Mouse (Mus musculus) forebrain, embryonic 12.5 days (tissue): Measurements from ENCODE around the gene Fam20b. TPM values are rescaled to one million over a fixed set of nuclear protein-coding genes. Genes with fewer than 3 reads are reported as not detected.
A peak's percentile ranks its signal among the peaks of the same experiment; 100 is the strongest.

ENCODE experiments used
- ATAC-seq: fragments of 200-750 bp; cut with Nextera tagmentation; 2 replicates; pipeline ENCODE4 v1.8.0; 2017; ENCODE audit warnings: moderate TSS enrichment; ENCODE audit not compliant: low FRiP score
- H3K27ac ChIP-seq: fragments of 300-500 bp; sonication (generic); 2 replicates; pipeline ENCODE4 v1.5.1; 2016; ENCODE audit warnings: mild to moderate bottlenecking
- H3K27me3 ChIP-seq: fragments of 300-500 bp; sonication (generic); 2 replicates; pipeline ENCODE4 v1.6.1; 2016; ENCODE audit warnings: mild to moderate bottlenecking
- H3K36me3 ChIP-seq: fragments of 300-500 bp; sonication (generic); replicated peaks from 2 replicates; pipeline ENCODE4 v1.6.1; 2016; ENCODE audit warnings: mild to moderate bottlenecking
- H3K4me1 ChIP-seq: fragments of 300-500 bp; sonication (generic); 2 replicates; pipeline ENCODE4 v1.6.1; 2016
- H3K4me2 ChIP-seq: fragments of 300-500 bp; sonication (generic); 2 replicates; pipeline ENCODE4 v1.6.1; 2016; ENCODE audit warnings: mild to moderate bottlenecking, moderate library complexity
- H3K4me3 ChIP-seq: fragments of 300-500 bp; sonication (generic); replicated peaks from 2 replicates; pipeline ENCODE4 v1.5.1; 2016; ENCODE audit warnings: mild to moderate bottlenecking
- H3K9ac ChIP-seq: fragments of 300-500 bp; sonication (generic); 2 replicates; pipeline ENCODE4 v1.6.1; 2016; ENCODE audit warnings: mild to moderate bottlenecking
- H3K9me3 ChIP-seq: fragments of 300-500 bp; sonication (generic); 2 replicates; pipeline ENCODE4 v1.6.1; 2016
- WGBS: fragments of 180-500 bp; shearing (Covaris S2); methylation state at CpG from one replicate; pipeline ENCODE4 v1.1.7; 2016; 5-methylcytosine and 5-hydroxymethylcytosine counted together
- polyA plus RNA-seq: library from polyadenylated mRNA; unstranded; fragments of >200 nt; fragmentation: Nextera tagmentation; extraction: Ambion mirVana; gene quantifications from 2 replicates; pipeline ENCODE4 v1.2.1, GENCODE M21; 2016

Fam20b gene
- polyA plus RNA-seq, 1 experiment from 2014 or later = 26.8 TPM

DNA sequence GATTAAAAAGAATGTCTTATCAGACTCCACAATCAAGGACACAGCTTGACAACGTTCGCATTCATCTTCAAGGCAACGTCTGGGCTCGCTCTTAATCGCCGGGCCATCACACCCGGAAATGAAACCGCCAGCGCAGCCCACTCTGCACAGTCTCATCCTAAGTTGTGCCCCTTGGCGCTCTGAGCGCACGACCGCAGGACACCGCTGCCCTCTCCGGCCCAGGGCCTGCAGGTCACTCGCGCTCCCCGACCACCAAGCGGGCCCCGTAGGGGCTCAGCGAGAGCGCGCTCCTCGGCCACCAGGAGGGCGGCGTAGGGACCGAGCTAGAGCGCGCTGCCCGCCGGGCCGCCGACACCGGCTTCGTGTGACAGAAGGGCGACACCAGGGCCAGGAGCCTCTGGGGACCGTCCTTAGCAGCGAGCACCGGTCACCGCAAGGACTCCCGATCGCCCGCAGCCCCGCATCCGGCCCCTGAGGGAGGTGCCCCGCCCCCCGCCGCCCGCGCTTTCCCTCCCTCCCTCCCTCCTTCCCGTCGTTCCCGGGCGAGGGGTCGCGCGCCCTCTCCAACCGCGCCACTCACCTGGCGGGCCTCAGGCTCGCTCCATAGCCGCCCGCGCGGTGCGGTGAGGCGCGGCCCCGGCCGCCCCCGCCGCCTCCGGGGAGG, 468 bp downstream of the Fam20b start:
- Histone ChIP-seq H3K36me3 (0 out of 2 replicates have a peak, but pooled peaks cover 3% of the 10 kb centered on the region), H3K27me3 (peaks cover 16% of the 10 kb centered on the region; the same call in 1 of the 2 replicates), H3K4me1 (peaks cover 11% of the 10 kb centered on the region), H3K4me2 (peak overlapping the region; percentile 67), H3K4me3 (peak overlapping the region; percentile 97), H3K9ac (peak overlapping the region; percentile 91), H3K27ac (peak overlapping the region; percentile 92), H3K9me3 (no peaks in the 10 kb centered on the region)
- WGBS = under 1% methylated on average over 54 of the region's 73 CpGs
- peak; percentile 88 for ATAC-seq

DNA sequence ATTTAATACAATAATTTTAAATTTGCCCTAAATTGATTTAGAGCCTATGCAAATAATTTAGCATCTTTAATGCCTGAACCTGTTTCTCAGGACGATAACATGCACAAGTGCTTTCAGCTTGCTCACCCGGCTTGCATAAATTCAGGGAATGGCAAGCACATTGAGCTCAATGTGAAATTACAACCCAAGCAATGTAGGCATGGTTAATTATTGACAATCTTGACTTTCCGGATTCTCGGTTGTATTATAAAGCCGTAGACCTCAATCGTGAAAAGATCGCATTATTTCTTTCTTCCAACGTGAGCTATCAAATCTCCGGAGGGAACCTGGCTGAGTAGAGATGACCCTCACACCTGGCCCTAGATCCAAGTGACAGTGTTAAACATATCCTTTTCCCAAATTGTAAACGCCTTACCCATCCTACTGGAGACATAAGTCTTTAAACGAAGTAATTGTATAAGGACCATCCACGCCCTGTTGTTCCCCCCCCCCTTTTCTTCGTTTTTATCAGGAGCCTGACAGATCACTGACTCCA, 1.1 kb downstream of the Fam20b start:
- WGBS = 14% methylated on average over 13 of the region's 13 CpGs
- peak overlapping the region; percentile 92; the same call in 1 of the 2 replicates for H3K27ac ChIP-seq
- 0 out of 2 replicates have a peak, but pooled peaks cover 3% of the 10 kb centered on the region for H3K36me3 ChIP-seq
- ATAC-seq = no peak
- peak overlapping the region; percentile 97 for H3K4me3 ChIP-seq
- H3K4me1 ChIP-seq = peaks cover 11% of the 10 kb centered on the region
- H3K27me3 ChIP-seq = peaks cover 16% of the 10 kb centered on the region; the same call in 1 of the 2 replicates
- peak overlapping the region; percentile 67 for H3K4me2 ChIP-seq
- H3K9ac ChIP-seq = peak overlapping the region; percentile 91
- no peaks in the 10 kb centered on the region for H3K9me3 ChIP-seq

- Histone ChIP-seq H3K27me3 (peaks cover 12% of the 10 kb centered on the region; the same call in 1 of the 2 replicates), H3K4me3 (no peak overlapping the region), H3K27ac (no peak overlapping the region), H3K36me3 (0 out of 2 replicates have a peak, but pooled peaks cover 3% of the 10 kb centered on the region), H3K4me2 (no peak overlapping the region), H3K9ac (no peak overlapping the region), H3K9me3 (no peaks in the 10 kb centered on the region), H3K4me1 (peaks cover 11% of the 10 kb centered on the region)
- no peak for ATAC-seq
- 95% methylated on average over 6 of the region's 6 CpGs for WGBS
Observed at GRCm38 (mm10) chr1:156716681-156717080, 2.2 kb downstream of the Fam20b start.

GRCm38 (mm10) chr1:156710472-156711098, 8.3 kb downstream of the Fam20b start:
- Histone ChIP-seq H3K4me1 (peaks cover 8% of the 10 kb centered on the region), H3K27ac (no peak overlapping the region), H3K9ac (no peak overlapping the region), H3K9me3 (no peaks in the 10 kb centered on the region), H3K4me2 (no peak overlapping the region), H3K4me3 (no peak overlapping the region), H3K27me3 (no peaks in the 10 kb centered on the region), H3K36me3 (peaks cover 7% of the 10 kb centered on the region)
- no peak for ATAC-seq
- WGBS = 75% methylated on average over 10 of the region's 10 CpGs

GRCm38 (mm10) chr1:156708672-156709071, 10.2 kb downstream of the Fam20b start:
- no peak for ATAC-seq
- 84% methylated on average over 3 of the region's 3 CpGs for WGBS
- Histone ChIP-seq H3K4me3 (no peak overlapping the region), H3K4me2 (no peak overlapping the region), H3K27ac (no peak overlapping the region), H3K36me3 (peaks cover 21% of the 10 kb centered on the region), H3K9me3 (no peaks in the 10 kb centered on the region), H3K9ac (no peak overlapping the region), H3K4me1 (peaks cover 8% of the 10 kb centered on the region), H3K27me3 (no peaks in the 10 kb centered on the region)

DNA sequence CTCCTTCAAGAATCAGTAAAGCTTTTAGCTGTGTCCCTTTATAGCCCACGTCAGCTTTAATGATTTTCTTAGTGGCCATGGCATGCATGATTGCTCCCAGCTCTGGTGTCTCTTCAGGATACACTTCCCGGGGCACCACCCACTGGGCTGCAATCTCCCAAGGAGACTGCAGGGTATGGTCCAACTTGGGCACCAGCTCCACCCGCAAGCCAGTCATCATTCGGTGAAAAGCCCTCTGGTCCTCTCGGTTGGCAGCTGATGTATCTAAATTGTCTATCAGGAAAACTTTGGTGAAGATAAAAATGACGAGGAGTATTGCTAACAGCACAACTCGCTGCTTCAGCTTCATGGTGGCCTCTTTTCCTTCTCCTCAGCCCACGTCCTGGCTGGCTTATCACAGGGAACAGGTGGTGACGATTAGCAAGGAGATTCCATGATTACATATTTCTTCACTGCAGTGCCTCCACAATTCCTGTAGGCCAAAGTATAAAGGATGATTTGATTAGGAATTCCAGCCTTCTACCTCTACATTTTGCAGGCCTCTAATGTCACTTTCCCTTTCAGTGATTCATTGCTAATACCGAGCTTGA, 13.1 kb downstream of the Fam20b start:
- WGBS = 83% methylated on average over 10 of the region's 10 CpGs

GRCm38 (mm10) chr1:156703444-156703843, 15.4 kb downstream of the Fam20b start:
- Histone ChIP-seq H3K4me3 (no peak overlapping the region), H3K9me3 (no peaks in the 10 kb centered on the region), H3K27ac (no peak overlapping the region), H3K9ac (no peak overlapping the region), H3K4me1 (no peaks in the 10 kb centered on the region), H3K4me2 (no peak overlapping the region), H3K36me3 (peaks cover 53% of the 10 kb centered on the region), H3K27me3 (no peaks in the 10 kb centered on the region)
- 89% methylated on average over 4 of the region's 4 CpGs for WGBS
- ATAC-seq = no peak

More for the DNA sequence above, 13.1 kb downstream of the Fam20b start:
- no peak for ATAC-seq
- Histone ChIP-seq H3K36me3 (peaks cover 40% of the 10 kb centered on the region), H3K9me3 (no peaks in the 10 kb centered on the region), H3K27me3 (no peaks in the 10 kb centered on the region), H3K4me1 (peaks cover 4% of the 10 kb centered on the region), H3K4me2 (no peak overlapping the region), H3K27ac (no peak overlapping the region), H3K9ac (no peak overlapping the region), H3K4me3 (no peak overlapping the region)

GRCm38 (mm10) chr1:156702151-156702550, 16.7 kb downstream of the Fam20b start:
- Histone ChIP-seq H3K4me1 (no peaks in the 10 kb centered on the region), H3K9me3 (no peaks in the 10 kb centered on the region), H3K4me2 (no peak overlapping the region), H3K27me3 (no peaks in the 10 kb centered on the region), H3K36me3 (peaks cover 59% of the 10 kb centered on the region), H3K4me3 (no peak overlapping the region), H3K27ac (no peak overlapping the region), H3K9ac (no peak overlapping the region)
- WGBS = 95% methylated on average over 7 of the region's 7 CpGs
- ATAC-seq = no peak

DNA sequence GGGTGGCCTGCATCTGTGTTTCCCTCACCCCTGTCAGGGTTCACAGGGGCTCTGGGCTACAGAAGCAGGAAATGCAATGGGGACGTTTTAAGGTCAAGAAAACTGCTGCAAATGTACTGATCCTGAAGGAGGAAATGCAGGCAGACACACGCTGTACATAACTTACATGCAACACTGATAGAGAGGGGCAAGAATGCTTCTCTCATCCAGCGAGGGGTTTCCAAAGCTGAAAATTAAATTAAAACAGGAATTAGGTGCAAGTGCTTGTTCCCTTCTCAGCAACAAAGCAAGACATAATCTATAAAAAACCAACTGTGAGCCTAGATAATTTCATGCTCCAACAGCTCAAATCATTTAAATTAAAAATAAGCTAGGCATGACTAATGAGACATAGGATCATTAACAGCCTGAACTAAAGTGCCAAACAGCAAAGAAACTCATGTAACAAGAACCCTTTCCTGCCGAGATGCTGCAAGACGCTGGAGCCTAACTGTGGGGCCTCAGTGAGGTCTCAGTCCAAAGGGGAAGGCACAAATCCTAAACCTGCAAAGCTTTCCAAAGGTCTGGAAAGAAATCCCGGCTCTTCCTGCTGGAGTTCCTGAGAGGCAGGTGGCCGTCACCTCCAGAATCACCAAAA, 32.7 kb downstream of the Fam20b start:
- Histone ChIP-seq H3K27ac (no peak overlapping the region; the same call in 1 of the 2 replicates), H3K27me3 (no peaks in the 10 kb centered on the region), H3K9ac (no peak overlapping the region), H3K4me1 (no peaks in the 10 kb centered on the region), H3K4me3 (no peak overlapping the region), H3K36me3 (peaks cover 72% of the 10 kb centered on the region), H3K9me3 (no peaks in the 10 kb centered on the region), H3K4me2 (no peak overlapping the region)
- no peak for ATAC-seq
- 63% methylated on average over 7 of the region's 7 CpGs for WGBS

DNA sequence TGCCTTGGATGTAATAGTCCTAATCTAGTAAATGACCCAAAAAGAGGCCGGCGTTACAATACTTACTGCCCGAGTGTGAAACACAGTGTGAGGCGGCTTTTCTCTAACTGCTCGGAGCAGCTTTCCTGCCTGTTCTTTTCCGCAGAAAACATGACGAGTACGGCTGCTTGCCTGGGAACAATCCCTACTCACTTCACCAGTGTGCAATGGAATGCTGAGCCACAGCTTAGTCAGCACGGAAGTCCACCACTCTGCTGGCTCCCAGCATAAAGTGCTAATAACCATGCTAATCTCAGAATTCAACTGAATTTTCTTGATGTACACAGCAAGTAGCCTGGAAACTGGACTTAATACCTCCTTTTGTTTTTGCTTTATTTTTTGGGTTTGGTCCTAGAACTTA, 39.3 kb downstream of the Fam20b start:
- no peak for ATAC-seq
- H3K36me3 ChIP-seq = peaks cover 19% of the 10 kb centered on the region
- H3K9ac ChIP-seq = no peak overlapping the region
- 72% methylated on average over 9 of the region's 9 CpGs for WGBS
- peaks cover 1% of the 10 kb centered on the region; the same call in 1 of the 2 replicates for H3K4me1 ChIP-seq
- H3K4me2 ChIP-seq = no peak overlapping the region
- no peaks in the 10 kb centered on the region for H3K27me3 ChIP-seq
- H3K4me3 ChIP-seq = no peak overlapping the region
- H3K9me3 ChIP-seq = no peaks in the 10 kb centered on the region
- H3K27ac ChIP-seq = no peak overlapping the region

- peaks cover 16% of the 10 kb centered on the region; the same call in 1 of the 2 replicates for H3K27me3 ChIP-seq
- no peak overlapping the region for H3K4me2 ChIP-seq
- peaks cover 12% of the 10 kb centered on the region for H3K36me3 ChIP-seq
- peaks cover 21% of the 10 kb centered on the region for H3K4me1 ChIP-seq
- H3K27ac ChIP-seq = no peak overlapping the region
- H3K9ac ChIP-seq = no peak overlapping the region
- 75% methylated on average over 3 of the region's 3 CpGs for WGBS
- no peak for ATAC-seq
- H3K4me3 ChIP-seq = no peak overlapping the region
- H3K9me3 ChIP-seq = no peaks in the 10 kb centered on the region
Observed at GRCm38 (mm10) chr1:156677230-156677629, 41.7 kb downstream of the Fam20b start.

DNA sequence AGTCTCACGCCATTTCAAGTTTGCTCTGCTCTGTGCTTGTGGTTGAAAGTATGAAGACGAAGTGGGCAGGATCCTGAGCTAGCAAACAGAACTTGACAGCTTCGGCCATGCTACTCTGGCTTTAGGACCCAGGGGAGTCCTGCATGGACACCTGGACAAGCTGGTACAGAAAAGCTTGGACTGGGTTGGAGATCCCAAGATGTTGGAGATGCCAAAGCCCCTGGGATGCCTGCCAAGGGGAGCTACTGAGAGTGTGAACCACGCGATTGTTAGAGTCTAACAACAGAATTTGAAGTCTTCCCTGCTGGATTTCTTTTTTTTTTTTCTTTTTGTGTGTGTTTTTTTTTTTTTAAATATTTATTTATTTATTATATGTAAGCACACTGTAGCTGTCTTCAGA, 42.3 kb downstream of the Fam20b start:
- Histone ChIP-seq H3K36me3 (peaks cover 12% of the 10 kb centered on the region), H3K4me3 (no peak overlapping the region), H3K27ac (no peak overlapping the region), H3K9me3 (no peaks in the 10 kb centered on the region), H3K27me3 (peaks cover 16% of the 10 kb centered on the region; the same call in 1 of the 2 replicates), H3K4me1 (peaks cover 21% of the 10 kb centered on the region), H3K9ac (no peak overlapping the region), H3K4me2 (no peak overlapping the region)
- no peak for ATAC-seq
- 81% methylated on average over 5 of the region's 5 CpGs for WGBS
